Mouse (Mus musculus) neural tube, embryonic 10.5 days (tissue): ENCODE measurements at regions not wholly inside any gene's neighbourhood (a gene's known extent, or its start where the extent isn't known, plus 50 kb on each side); places are given as distances from the start of the nearest gene placed in this dataset.
"Not testable (repeated sequence)": the region's sequence is repeated elsewhere in the genome, so short reads cannot be mapped to it uniquely, and the experiment has no call there.

Experiments
- DNase-seq: peaks from one replicate; pipeline ENCODE4 v3.0.0-alpha.2; 2017; ENCODE audit warnings: low spot score; ENCODE audit errors: extremely low spot score

DNA sequence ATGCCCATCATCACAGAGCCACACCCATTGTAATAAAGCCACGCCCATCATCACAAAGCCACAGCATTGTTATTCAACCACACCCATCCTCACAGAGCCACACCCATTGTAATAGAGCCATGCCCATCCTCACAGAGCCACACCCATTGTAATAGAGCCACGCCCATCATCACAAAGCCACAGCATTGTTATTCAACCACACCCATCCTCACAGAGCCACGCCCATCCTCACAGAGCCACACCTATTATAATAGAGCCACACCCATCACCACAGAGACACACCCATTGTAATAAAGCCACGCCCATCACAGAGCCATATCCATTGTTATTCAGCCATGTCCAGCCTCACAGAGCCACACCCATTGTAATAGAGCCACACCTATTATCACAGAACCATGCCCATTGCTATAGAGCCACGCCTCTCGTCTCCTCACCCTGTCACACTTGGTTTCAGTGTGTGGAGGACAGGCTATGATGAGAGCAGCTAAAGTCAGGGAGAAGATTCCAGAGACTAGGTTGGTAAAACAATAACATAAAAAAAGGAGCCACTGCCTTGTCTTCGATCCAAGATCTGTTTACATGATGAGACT lies 85.6 kb downstream of the Gxylt1 start:
- no peak for DNase-seq

DNA sequence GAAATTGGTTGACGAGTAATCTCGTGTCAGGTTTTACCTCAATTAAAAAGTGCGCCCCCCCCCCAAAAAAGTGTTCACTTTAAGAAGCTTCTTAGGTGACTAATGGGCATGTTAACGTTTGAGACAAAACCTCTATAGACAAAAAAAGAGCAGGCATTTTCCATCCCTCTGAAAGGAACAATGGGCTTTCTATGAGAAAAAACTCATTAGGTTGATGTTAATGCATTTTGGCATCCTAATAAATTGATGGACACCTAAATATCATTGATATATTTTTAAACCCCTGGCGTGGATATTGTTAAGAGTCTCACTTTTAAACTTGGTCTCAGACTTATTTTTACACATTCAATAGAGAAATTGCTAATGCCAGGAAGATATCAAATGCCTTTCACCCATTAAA lies 98.8 kb downstream of the Gxylt1 start:
- no peak for DNase-seq

DNA sequence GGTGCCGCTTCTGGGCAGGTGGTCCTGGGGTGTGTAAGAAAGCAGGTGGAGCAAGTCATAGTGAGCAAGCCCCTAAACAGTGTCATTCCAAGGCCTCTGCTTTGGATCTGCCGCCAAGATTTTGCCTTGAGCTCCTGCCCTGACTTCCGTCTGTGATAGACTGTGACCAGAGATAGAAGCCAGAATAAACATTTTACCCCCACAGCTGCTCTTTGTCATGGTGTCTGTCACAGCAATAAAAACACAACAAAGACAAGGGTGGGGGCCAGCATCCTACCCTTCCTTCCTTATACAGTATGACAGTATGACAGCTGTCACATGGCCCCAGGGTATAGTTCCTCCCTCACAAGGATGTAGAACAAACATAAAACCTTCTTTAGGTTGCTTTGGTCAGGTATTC lies 106.2 kb downstream of the Gxylt1 start:
- DNase-seq: no peak

DNA sequence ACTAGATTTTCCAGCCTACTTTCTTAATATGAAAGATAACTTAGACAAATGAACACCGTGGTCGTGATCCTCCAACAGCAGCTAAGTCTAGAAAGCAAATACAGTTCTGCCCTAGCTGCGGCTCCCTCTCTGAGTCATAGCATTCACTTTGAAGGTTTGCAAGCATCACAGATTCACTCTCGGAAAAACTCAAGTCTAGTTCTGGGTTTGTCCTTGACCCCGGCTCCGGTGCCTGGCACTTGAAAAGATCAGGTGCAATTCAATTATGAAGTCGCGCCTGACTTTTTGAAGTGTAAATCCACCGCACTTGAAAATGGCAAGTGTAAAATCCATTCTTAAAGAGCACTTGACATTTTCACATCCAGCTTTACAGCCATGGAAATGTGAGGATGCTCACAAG lies 107.5 kb downstream of the Gxylt1 start:
- no peak for DNase-seq

GRCm38 (mm10) chr15:93161924-93162910 lies 112.8 kb downstream of the Gxylt1 start:
- no peak for DNase-seq

GRCm38 (mm10) chr15:93161329-93161728 lies 113.7 kb downstream of the Gxylt1 start:
- no peak for DNase-seq

DNA sequence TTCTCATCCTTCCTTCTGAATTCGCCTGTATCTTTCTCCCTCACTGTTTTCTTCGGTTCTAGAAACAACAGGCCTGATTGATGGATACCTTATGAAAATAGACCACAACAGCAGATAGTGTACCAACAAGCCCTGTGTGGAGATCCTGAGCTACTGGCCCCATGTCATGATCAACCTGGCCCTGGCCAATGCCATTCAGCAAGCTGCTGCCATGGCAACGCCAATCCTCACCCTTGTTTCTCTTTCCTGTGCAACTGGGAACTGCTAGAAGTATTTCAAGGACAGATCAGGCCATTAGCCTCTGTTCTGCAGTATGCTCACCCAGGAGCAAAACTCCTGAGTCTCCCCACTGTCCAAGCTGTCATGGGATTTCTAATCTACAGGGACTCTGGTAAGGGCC lies 119.2 kb downstream of the Gxylt1 start:
- DNase-seq: no peak

GRCm38 (mm10) chr15:93154022-93154421 lies 121.0 kb downstream of the Gxylt1 start:
- DNase-seq: no peak

DNA sequence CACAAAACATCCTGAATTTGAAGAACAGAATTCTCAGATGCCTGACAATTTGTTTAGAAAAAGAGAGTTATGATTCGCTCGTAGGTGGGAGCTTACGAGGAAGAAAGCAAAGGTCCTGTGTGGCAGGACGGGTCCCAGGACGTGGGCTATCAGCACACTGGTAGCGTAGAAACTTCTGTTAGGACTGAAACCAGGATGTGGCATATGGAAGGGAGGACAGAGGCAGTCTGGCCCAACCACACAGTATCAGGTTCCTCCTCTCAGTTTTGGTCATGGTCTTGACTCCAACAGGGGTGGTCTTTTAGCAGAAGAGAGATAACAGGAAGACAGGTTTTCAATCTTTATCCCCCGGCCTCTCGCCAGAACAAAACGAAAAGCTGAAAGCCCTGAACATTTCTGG lies 130.1 kb downstream of the Gxylt1 start:
- no peak for DNase-seq

- DNase-seq: no peak
Measured at GRCm38 (mm10) chr15:93144264-93144663, 130.7 kb downstream of the Gxylt1 start.

DNA sequence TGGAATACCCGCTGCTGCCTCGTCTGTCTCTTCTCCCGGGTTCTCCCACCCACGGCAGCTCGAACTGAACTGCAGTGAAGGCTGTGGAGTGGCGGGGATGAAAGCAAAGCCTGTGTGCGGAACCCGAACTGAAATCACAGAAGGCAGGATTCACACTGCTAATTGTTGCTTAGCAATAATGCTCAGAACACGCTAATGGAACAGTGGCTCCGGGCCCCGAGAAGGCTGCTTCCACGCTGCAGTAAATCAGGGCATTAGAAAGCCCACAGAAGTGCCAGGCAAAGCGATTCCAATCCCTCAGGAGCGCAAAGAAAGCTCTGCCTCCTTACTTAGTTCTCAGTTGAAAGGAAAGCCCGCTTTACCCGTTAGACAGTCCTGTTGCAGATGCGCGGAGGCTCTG lies 141.6 kb downstream of the Gxylt1 start:
- no peak for DNase-seq

- DNase-seq: no peak
Measured at GRCm38 (mm10) chr15:93131056-93131455, 143.9 kb downstream of the Gxylt1 start.

- no peak for DNase-seq
Measured at GRCm38 (mm10) chr15:93125261-93125660, 149.7 kb downstream of the Gxylt1 start.

GRCm38 (mm10) chr15:93121156-93121555 lies 153.8 kb downstream of the Gxylt1 start:
- no peak for DNase-seq

DNA sequence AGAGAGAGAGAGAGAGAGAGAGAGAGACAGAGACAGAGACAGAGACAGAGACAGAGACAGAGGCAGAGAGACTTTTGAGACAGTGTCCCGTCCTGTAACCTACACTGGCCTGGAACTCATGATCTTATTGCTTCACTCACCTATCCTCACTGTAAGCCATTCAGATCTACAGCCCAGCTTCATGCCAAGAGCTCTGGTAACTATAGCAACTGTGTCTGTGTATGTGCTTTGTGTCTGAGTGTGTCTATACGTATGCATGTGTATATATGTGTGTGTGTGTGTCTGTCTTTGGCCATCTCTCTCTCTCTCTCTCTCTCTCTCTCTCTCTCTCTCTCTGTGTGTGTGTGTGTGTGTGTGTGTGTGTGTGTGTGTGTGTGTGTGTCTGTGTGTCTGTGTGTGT lies 157.2 kb downstream of the Gxylt1 start:
- DNase-seq: not testable (repeated sequence)

GRCm38 (mm10) chr15:93115674-93116102 lies 159.3 kb downstream of the Gxylt1 start:
- peak; percentile 57 for DNase-seq

DNA sequence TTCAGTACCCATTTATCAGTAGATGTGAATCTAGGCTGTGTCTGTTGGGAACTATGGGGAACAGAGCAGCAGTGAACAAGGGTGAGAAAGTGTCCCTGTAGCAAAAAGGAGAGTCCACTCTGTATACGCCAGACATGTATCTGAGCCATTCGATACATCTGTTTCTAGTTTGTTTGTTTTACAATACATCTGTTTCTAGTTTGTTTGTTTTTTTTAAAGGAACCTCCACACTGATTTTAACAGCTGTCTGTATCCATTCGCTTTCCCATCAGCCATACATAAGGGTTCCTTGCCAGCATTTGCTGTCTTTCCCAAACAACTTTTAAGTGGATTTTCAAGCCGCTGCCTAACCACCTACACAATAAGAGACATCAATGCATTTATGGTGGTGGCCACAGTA lies 170.0 kb downstream of the Gxylt1 start:
- DNase-seq: no peak

GRCm38 (mm10) chr15:93103426-93103825 lies 171.6 kb downstream of the Gxylt1 start:
- no peak for DNase-seq

DNA sequence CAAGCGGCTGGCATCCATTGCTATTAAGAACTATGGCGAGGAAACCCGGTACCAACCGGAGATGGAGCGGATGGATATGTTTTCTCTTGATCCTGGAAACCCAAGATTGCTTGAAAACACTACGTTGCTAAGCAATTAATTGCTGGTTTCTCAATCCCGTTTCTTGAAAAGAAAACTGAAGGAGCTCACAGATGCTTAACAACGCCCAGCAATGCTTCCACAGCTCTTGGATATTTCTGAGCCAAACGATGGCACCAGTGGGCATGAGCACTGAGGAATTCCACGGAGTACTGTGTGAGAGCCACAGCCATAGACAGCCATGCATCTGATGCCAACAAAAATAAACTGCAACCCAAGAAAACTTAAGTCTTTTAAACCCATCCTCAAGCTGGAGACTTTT lies 173.1 kb downstream of the Gxylt1 start:
- no peak for DNase-seq

DNA sequence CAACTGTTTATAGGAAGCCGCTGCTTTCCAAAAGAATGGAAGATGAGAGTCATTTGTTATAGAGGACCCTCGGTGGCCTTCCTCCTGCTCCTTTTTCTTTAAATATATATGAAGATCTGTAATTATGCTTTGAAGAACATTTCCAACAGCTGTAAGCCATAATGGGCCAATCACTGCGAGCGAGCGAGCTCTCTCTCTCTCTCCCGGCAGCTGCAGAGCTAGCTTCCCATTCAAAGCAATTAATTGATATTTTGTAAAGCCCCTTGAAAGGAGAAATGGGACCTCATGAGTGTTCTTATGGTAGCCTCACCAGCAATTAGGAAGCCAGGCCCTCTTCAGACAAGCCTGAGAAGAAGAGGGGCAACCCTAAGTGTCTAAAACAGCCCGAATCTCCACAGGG lies 174.1 kb downstream of the Gxylt1 start:
- no peak for DNase-seq

DNA sequence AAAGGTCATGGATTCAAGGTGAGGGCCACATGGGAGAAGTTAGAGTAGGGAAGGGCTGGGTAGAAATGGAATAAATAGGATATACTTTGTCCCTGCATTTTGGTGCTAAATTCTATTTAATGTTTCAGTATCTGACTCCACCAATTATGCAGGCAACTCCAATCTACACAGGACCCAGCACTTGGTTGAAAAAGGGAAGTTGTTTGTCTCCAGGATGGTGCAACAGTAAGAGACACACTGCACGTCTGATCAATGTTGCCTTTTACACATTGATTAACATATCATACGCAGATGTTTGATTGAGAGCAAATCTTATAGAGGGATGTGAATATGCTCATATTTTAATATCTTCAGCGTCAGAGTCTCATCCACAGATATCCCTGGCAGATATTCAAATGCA lies 175.1 kb downstream of the Gxylt1 start:
- no peak for DNase-seq

GRCm38 (mm10) chr15:93096335-93096734 lies 178.6 kb downstream of the Gxylt1 start:
- no peak for DNase-seq

GRCm38 (mm10) chr15:93095224-93095623 lies 179.8 kb downstream of the Gxylt1 start:
- DNase-seq: no peak
